Mouse (Mus musculus) gastrocnemius, adult 18-20 months (tissue): Measurements from ENCODE around the gene Gart. TPM values are rescaled to one million over a fixed set of nuclear protein-coding genes. Genes with fewer than 3 reads are reported as not detected.

Experiments used
- DNase-seq: peaks from one replicate; pipeline ENCODE4 v3.0.0; 2021; ENCODE audit warnings: low spot score
- long read RNA-seq, 2 experiments: library from polyadenylated mRNA; stranded (forward); transcript quantifications; one replicate each; pipeline ENCODE4 v2.0.0; 2021
- total RNA-seq, 2 experiments: library from RNA; stranded (reverse); gene quantifications; 2 replicates each; pipeline ENCODE4 v1.2.3; 2021

Gene Gart
- 10 to 100 TPM; 60.8 to 64.6 TPM for total RNA-seq
- long read RNA-seq, experiment 1, transcript Gart-202 (11 exons, 1,865 nt) = minor isoform, 18 of 107 reads
- long read RNA-seq, experiment 1, transcript Gart-209 (22 exons, 3,276 nt) = minor isoform, 17 of 107 reads
- long read RNA-seq, experiment 1, transcript Gart-201 (22 exons, 3,518 nt) = major isoform, 58 of 107 reads
- long read RNA-seq, experiment 1, partial matches to known transcripts = 5 of 107 reads
- long read RNA-seq, experiment 1, other reads (novel, unspliced or antisense) = 7 of 107 reads
- long read RNA-seq, experiment 2, transcript Gart-209 (22 exons, 3,276 nt) = minor isoform, 14 of 81 reads
- long read RNA-seq, experiment 2, transcript Gart-201 (22 exons, 3,518 nt) = major isoform, 38 of 81 reads
- long read RNA-seq, experiment 2, transcript Gart-202 (11 exons, 1,865 nt) = minor isoform, 12 of 81 reads
- long read RNA-seq, experiment 2, partial matches to known transcripts = 7 of 81 reads
- long read RNA-seq, experiment 2, other reads (novel, unspliced or antisense) = 6 of 81 reads

- peak; percentile 95 for DNase-seq
Measured at GRCm38 (mm10) chr16:91646681-91647419, at the start of gene Gart. Gene Gart (minus strand): TSS chr16:91646952.

GRCm38 (mm10) chr16:91695108-91695755 is 48.5 kb upstream of the Gart start:
- peak; percentile 45 for DNase-seq

GRCm38 (mm10) chr16:91694455-91695084 is 47.8 kb upstream of the Gart start:
- DNase-seq = peak; percentile 73

GRCm38 (mm10) chr16:91689791-91690190 is 43.0 kb upstream of the Gart start:
- DNase-seq = no peak

- DNase-seq = peak; percentile 92
Measured at GRCm38 (mm10) chr16:91688619-91689334, 42.0 kb upstream of the Gart start, which contains the start of gene Donson. Gene Donson (minus strand): TSS chr16:91688770.

GRCm38 (mm10) chr16:91688023-91688618 is 41.4 kb upstream of the Gart start:
- no peak for DNase-seq

- DNase-seq = no peak
Measured at GRCm38 (mm10) chr16:91686369-91686768, 39.6 kb upstream of the Gart start.

- no peak for DNase-seq
Measured at GRCm38 (mm10) chr16:91685526-91685925, 38.8 kb upstream of the Gart start.

- DNase-seq = no peak
Measured at GRCm38 (mm10) chr16:91680656-91681055, 33.9 kb upstream of the Gart start.

GRCm38 (mm10) chr16:91678147-91678911 is 31.6 kb upstream of the Gart start:
- DNase-seq = no peak

GRCm38 (mm10) chr16:91674500-91674899 is 27.7 kb upstream of the Gart start:
- no peak for DNase-seq

- DNase-seq = no peak
Measured at GRCm38 (mm10) chr16:91663795-91664194, 17.0 kb upstream of the Gart start.

- no peak for DNase-seq
Measured at GRCm38 (mm10) chr16:91662336-91662735, 15.6 kb upstream of the Gart start.

- DNase-seq = no peak
Measured at GRCm38 (mm10) chr16:91661397-91661796, 14.6 kb upstream of the Gart start.

- no peak for DNase-seq
Measured at GRCm38 (mm10) chr16:91659798-91660197, 13.0 kb upstream of the Gart start.

GRCm38 (mm10) chr16:91658471-91658870 is 11.7 kb upstream of the Gart start:
- DNase-seq = no peak

GRCm38 (mm10) chr16:91657285-91657684 is 10.5 kb upstream of the Gart start:
- no peak for DNase-seq

- DNase-seq = no peak
Measured at GRCm38 (mm10) chr16:91655285-91655684, 8.5 kb upstream of the Gart start.

- no peak for DNase-seq
Measured at GRCm38 (mm10) chr16:91652191-91652590, 5.4 kb upstream of the Gart start.

GRCm38 (mm10) chr16:91649781-91650180 is 3.0 kb upstream of the Gart start:
- no peak for DNase-seq
